Mouse (Mus musculus): ENCODE data around the gene D6Wsu163e.

Gene D6Wsu163e

DNA sequence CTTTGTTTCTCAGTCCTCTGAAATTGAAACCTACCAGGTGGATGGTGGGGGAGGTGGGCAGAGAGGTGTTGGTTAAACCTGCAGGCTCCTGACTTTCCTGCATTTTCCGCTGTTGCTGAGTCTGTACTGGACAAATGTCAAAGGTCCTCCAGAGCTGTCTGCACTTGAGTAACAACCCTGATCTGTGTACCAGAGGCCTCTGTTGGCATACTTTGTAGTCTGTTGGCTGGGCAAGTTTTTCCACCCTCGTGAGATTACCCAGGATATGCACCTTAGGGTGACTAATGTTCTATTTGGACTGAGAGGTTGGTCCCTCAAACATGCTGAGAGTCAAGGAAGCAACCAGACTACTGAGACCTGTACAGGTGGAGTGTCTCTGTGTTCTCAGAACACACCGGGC, 66.8 kb downstream of the D6Wsu163e start:
- no peak for DNase-seq (ENCODE audit: low spot score)

GRCm38 (mm10) chr6:127010021-127010420, 70.3 kb downstream of the D6Wsu163e start:
- no peak for DNase-seq (ENCODE audit: low spot score)

- no peak for DNase-seq (ENCODE audit: low spot score)
These were observed 72.3 kb downstream of the D6Wsu163e start for GRCm38 (mm10) chr6:127011947-127012535.

- no peak for DNase-seq (ENCODE audit: low spot score)
These were observed 75.4 kb downstream of the D6Wsu163e start, which contains the start of gene Fgf6 for GRCm38 (mm10) chr6:127014906-127015770. TSS of gene Fgf6 (plus strand) at chr6:127015586.

GRCm38 (mm10) chr6:127019254-127019653, 79.5 kb downstream of the D6Wsu163e start:
- DNase-seq (ENCODE audit: low spot score), result no peak

DNA sequence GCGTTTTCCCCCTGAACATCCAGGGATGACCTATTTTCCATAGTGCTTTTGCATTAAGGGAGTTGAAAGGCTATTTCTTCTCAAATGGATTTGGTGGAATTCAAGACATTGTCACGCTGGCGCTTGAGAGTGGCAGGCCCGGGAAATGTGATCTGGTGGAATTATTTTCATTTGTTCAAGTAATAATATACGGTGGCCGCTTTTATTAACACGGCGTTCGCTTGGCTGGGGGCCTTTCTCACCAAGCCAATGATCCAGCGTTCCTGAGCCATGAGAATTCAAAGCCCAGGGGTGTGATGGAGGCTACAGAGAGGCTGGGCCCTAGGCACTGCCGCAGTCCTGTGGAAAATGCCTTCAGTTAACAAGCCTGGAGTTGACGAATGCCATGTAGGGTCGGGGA, 80.7 kb downstream of the D6Wsu163e start:
- DNase-seq (ENCODE audit: low spot score), result no peak

- no peak for DNase-seq (ENCODE audit: low spot score)
These were observed 85.1 kb downstream of the D6Wsu163e start for GRCm38 (mm10) chr6:127024836-127025235.
